Mouse (Mus musculus) liver, embryonic 13.5 days (tissue): Measurements from ENCODE around the gene Togaram2. TPM values are rescaled to one million over a fixed set of nuclear protein-coding genes. Genes with fewer than 3 reads are reported as not detected.
"Not testable (repeated sequence)": the region's sequence is repeated elsewhere in the genome, so short reads cannot be mapped to it uniquely, and the experiment has no call there.

ENCODE experiments used
- ATAC-seq: fragments of 200-750 bp; cut with Nextera tagmentation; 2 replicates; pipeline ENCODE4 v1.8.0; 2017; ENCODE audit warnings: low read depth, mild to moderate bottlenecking, moderate number of reproducible peaks, moderate library complexity
- DNase-seq: peaks from one replicate; pipeline ENCODE4 v3.0.0; 2022
- H3K27ac ChIP-seq: fragments of 300-500 bp; sonication (generic); 2 replicates; pipeline ENCODE4 v1.5.1; 2015; ENCODE audit warnings: moderate library complexity, mild to moderate bottlenecking, inconsistent platforms
- H3K27me3 ChIP-seq: fragments of 300-500 bp; sonication (generic); 2 replicates; pipeline ENCODE4 v1.6.1; 2015; ENCODE audit warnings: mild to moderate bottlenecking, inconsistent platforms
- H3K36me3 ChIP-seq: fragments of 300-500 bp; sonication (generic); 2 replicates; pipeline ENCODE4 v1.6.1; 2015; ENCODE audit warnings: mild to moderate bottlenecking, inconsistent platforms
- H3K4me1 ChIP-seq: fragments of 300-500 bp; sonication (generic); replicated peaks from 2 replicates; pipeline ENCODE4 v1.6.1; 2015; ENCODE audit warnings: inconsistent platforms
- H3K4me2 ChIP-seq: fragments of 300-500 bp; sonication (generic); 2 replicates; pipeline ENCODE4 v1.6.1; 2015; ENCODE audit warnings: inconsistent platforms, mild to moderate bottlenecking, moderate library complexity
- H3K4me3 ChIP-seq: fragments of 300-500 bp; sonication (generic); replicated peaks from 2 replicates; pipeline ENCODE4 v1.5.1; 2015; ENCODE audit warnings: mild to moderate bottlenecking, inconsistent platforms
- H3K9ac ChIP-seq: fragments of 300-500 bp; sonication (generic); 2 replicates; pipeline ENCODE4 v1.6.1; 2015; ENCODE audit warnings: mild to moderate bottlenecking, inconsistent platforms
- H3K9me3 ChIP-seq: fragments of 300-500 bp; sonication (generic); replicated peaks from 2 replicates; pipeline ENCODE4 v1.6.1; 2016; ENCODE audit warnings: inconsistent platforms
- WGBS: fragments of 180-500 bp; shearing (Covaris S2); methylation state at CpG from one replicate; pipeline ENCODE4 v1.1.7; 2015; ENCODE audit not compliant: insufficient replicate concordance; 5-methylcytosine and 5-hydroxymethylcytosine counted together
- polyA plus RNA-seq: library from polyadenylated mRNA; unstranded; fragments of >200 nt; fragmentation: Nextera tagmentation; extraction: Ambion mirVana; gene quantifications from 2 replicates; pipeline ENCODE4 v1.2.1, GENCODE M21; 2015

The Togaram2 gene
- not detected in 2 replicates for polyA plus RNA-seq

GRCm38 (mm10) chr17:71673092-71673491, at the start of gene Togaram2:
Gene Togaram2 (plus strand): TSS chr17:71673261.
- Histone ChIP-seq H3K27me3 (no peaks in the 10 kb centered on the region), H3K4me1 (no peaks in the 10 kb centered on the region), H3K27ac (no peak within 1 kb of the TSS), H3K4me2 (no peak within 1 kb of the TSS), H3K4me3 (no peak within 1 kb of the TSS), H3K9ac (no peak within 1 kb of the TSS), H3K9me3 (no peaks in the 10 kb centered on the region), H3K36me3 (no peaks in the 10 kb centered on the region)
- DNase-seq, result no peak
- 65% methylated on average over 9 of the region's 9 CpGs for WGBS
- ATAC-seq, result no peak

DNA sequence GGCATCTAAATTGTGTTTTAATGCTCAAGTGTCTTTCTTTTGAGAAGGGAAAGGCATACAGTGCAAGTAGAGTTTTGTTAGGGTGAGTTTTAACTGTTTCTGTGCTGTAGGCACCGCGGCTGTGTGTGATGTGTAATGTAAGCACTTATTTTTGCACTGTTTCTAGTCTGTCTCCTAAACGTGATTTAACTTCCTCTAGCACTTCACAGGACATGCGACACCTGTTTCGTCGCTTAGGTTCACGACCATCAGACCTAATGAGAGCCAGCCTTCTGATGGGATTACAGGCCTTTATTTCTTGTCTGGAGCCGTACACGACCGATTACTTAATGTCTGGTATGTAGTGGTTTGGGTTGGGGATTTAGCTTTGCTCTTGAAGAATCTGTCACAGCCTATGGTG, 41.3 kb upstream of the Togaram2 start:
- H3K4me1 ChIP-seq, result no peaks in the 10 kb centered on the region
- H3K4me2 ChIP-seq, result no peak overlapping the region
- peaks cover 89% of the 10 kb centered on the region for H3K36me3 ChIP-seq
- H3K9me3 ChIP-seq, result no peaks in the 10 kb centered on the region
- no peak overlapping the region for H3K9ac ChIP-seq
- 84% methylated on average over 10 of the region's 10 CpGs for WGBS
- no peak overlapping the region for H3K4me3 ChIP-seq
- no peak overlapping the region for H3K27ac ChIP-seq
- ATAC-seq, result no peak
- no peak for DNase-seq
- no peaks in the 10 kb centered on the region for H3K27me3 ChIP-seq

GRCm38 (mm10) chr17:71633350-71633749, 39.7 kb upstream of the Togaram2 start:
- Histone ChIP-seq H3K4me1 (no peaks in the 10 kb centered on the region), H3K4me2 (no peak overlapping the region), H3K9me3 (no peaks in the 10 kb centered on the region), H3K27me3 (no peaks in the 10 kb centered on the region), H3K4me3 (no peak overlapping the region), H3K27ac (no peak overlapping the region), H3K36me3 (peaks cover 90% of the 10 kb centered on the region), H3K9ac (no peak overlapping the region)
- 74% methylated on average over 8 of the region's 8 CpGs for WGBS
- ATAC-seq (no peak), DNase-seq (no peak)

GRCm38 (mm10) chr17:71636786-71637185, 36.3 kb upstream of the Togaram2 start:
- H3K9ac ChIP-seq, result no peak overlapping the region
- no peak overlapping the region for H3K4me2 ChIP-seq
- H3K9me3 ChIP-seq, result no peaks in the 10 kb centered on the region
- ATAC-seq (no peak), DNase-seq (no peak)
- no peak overlapping the region for H3K27ac ChIP-seq
- peaks cover 94% of the 10 kb centered on the region for H3K36me3 ChIP-seq
- no peak overlapping the region for H3K4me3 ChIP-seq
- no peaks in the 10 kb centered on the region for H3K27me3 ChIP-seq
- H3K4me1 ChIP-seq, result no peaks in the 10 kb centered on the region
- WGBS, result 72% methylated on average over 8 of the region's 8 CpGs

- Histone ChIP-seq H3K4me3 (no peak overlapping the region), H3K9me3 (no peaks in the 10 kb centered on the region), H3K4me1 (no peaks in the 10 kb centered on the region), H3K27ac (no peak overlapping the region), H3K4me2 (no peak overlapping the region), H3K36me3 (peaks cover 96% of the 10 kb centered on the region), H3K9ac (no peak overlapping the region), H3K27me3 (no peaks in the 10 kb centered on the region)
- no peak for ATAC-seq
- 67% methylated on average over 4 of the region's 4 CpGs for WGBS
- no peak for DNase-seq
These were observed 35.3 kb upstream of the Togaram2 start for GRCm38 (mm10) chr17:71637750-71638265.

- not testable (repeated sequence) for H3K4me1 ChIP-seq, H3K9ac ChIP-seq, H3K27me3 ChIP-seq, H3K4me3 ChIP-seq, DNase-seq, H3K27ac ChIP-seq, H3K9me3 ChIP-seq, ATAC-seq, H3K4me2 ChIP-seq
- H3K36me3 ChIP-seq, result peaks cover 91% of the 10 kb centered on the region
- WGBS, result 69% methylated on average over 5 of the region's 5 CpGs
These were observed 34.0 kb upstream of the Togaram2 start for GRCm38 (mm10) chr17:71639056-71639455.

GRCm38 (mm10) chr17:71640421-71641085, 32.5 kb upstream of the Togaram2 start:
- WGBS, result 71% methylated on average over 9 of the region's 9 CpGs
- Histone ChIP-seq H3K4me1 (no peaks in the 10 kb centered on the region), H3K36me3 (peaks cover 89% of the 10 kb centered on the region), H3K4me3 (no peak overlapping the region), H3K27ac (no peak overlapping the region), H3K9ac (no peak overlapping the region), H3K9me3 (no peaks in the 10 kb centered on the region), H3K27me3 (no peaks in the 10 kb centered on the region), H3K4me2 (no peak overlapping the region)
- no peak for ATAC-seq
- DNase-seq, result no peak

- 76% methylated on average over 3 of the region's 3 CpGs for WGBS
- no peak overlapping the region for H3K4me2 ChIP-seq
- H3K9ac ChIP-seq, result no peak overlapping the region
- DNase-seq, result no peak
- no peak overlapping the region for H3K4me3 ChIP-seq
- H3K27me3 ChIP-seq, result no peaks in the 10 kb centered on the region
- no peak for ATAC-seq
- H3K36me3 ChIP-seq, result peaks cover 87% of the 10 kb centered on the region
- H3K4me1 ChIP-seq, result no peaks in the 10 kb centered on the region
- no peaks in the 10 kb centered on the region for H3K9me3 ChIP-seq
- H3K27ac ChIP-seq, result no peak overlapping the region
These were observed 30.9 kb upstream of the Togaram2 start for GRCm38 (mm10) chr17:71642190-71642589.

GRCm38 (mm10) chr17:71650011-71650410, 23.1 kb upstream of the Togaram2 start:
- Histone ChIP-seq H3K9me3 (no peaks in the 10 kb centered on the region), H3K4me2 (no peak overlapping the region), H3K4me1 (no peaks in the 10 kb centered on the region), H3K9ac (no peak overlapping the region), H3K27ac (no peak overlapping the region), H3K27me3 (no peaks in the 10 kb centered on the region), H3K4me3 (no peak overlapping the region), H3K36me3 (peaks cover 83% of the 10 kb centered on the region)
- DNase-seq, result no peak
- 85% methylated on average over 9 of the region's 9 CpGs for WGBS
- no peak for ATAC-seq

GRCm38 (mm10) chr17:71652495-71652894, 20.6 kb upstream of the Togaram2 start:
- 76% methylated on average over 2 of the region's 2 CpGs for WGBS
- H3K36me3 ChIP-seq, result peaks cover 83% of the 10 kb centered on the region

GRCm38 (mm10) chr17:71652934-71653333, 20.1 kb upstream of the Togaram2 start:
- no peak for DNase-seq
- H3K27me3 ChIP-seq, result no peaks in the 10 kb centered on the region
- no peak overlapping the region for H3K4me3 ChIP-seq
- no peaks in the 10 kb centered on the region for H3K4me1 ChIP-seq
- H3K9me3 ChIP-seq, result no peaks in the 10 kb centered on the region
- H3K4me2 ChIP-seq, result no peak overlapping the region
- ATAC-seq, result no peak
- no peak overlapping the region for H3K27ac ChIP-seq
- 82% methylated on average over 5 of the region's 5 CpGs for WGBS
- peaks cover 83% of the 10 kb centered on the region for H3K36me3 ChIP-seq
- H3K9ac ChIP-seq, result no peak overlapping the region

More at GRCm38 (mm10) chr17:71652495-71652894, 20.6 kb upstream of the Togaram2 start:
- Histone ChIP-seq H3K9me3 (no peaks in the 10 kb centered on the region), H3K27ac (no peak overlapping the region), H3K4me2 (no peak overlapping the region), H3K27me3 (no peaks in the 10 kb centered on the region), H3K4me1 (no peaks in the 10 kb centered on the region), H3K9ac (no peak overlapping the region), H3K4me3 (no peak overlapping the region)
- ATAC-seq, result no peak
- no peak for DNase-seq

GRCm38 (mm10) chr17:71657521-71657920, 15.5 kb upstream of the Togaram2 start:
- 76% methylated on average over 4 of the region's 4 CpGs for WGBS
- Histone ChIP-seq H3K27me3 (no peaks in the 10 kb centered on the region), H3K4me3 (no peak overlapping the region), H3K27ac (no peak overlapping the region), H3K36me3 (peaks cover 52% of the 10 kb centered on the region), H3K9me3 (no peaks in the 10 kb centered on the region), H3K4me1 (peaks cover 10% of the 10 kb centered on the region), H3K4me2 (no peak overlapping the region), H3K9ac (no peak overlapping the region)
- DNase-seq, result no peak
- no peak for ATAC-seq
